Mouse (Mus musculus) forebrain, embryonic 16.5 days (tissue): Measurements from ENCODE around the gene LTO1. TPM values are rescaled to one million over a fixed set of nuclear protein-coding genes. Genes with fewer than 3 reads are reported as not detected.

Experiments used
- ATAC-seq: fragments of 200-750 bp; cut with Nextera tagmentation; 2 replicates; pipeline ENCODE4 v1.8.0; 2017; ENCODE audit warnings: mild to moderate bottlenecking, moderate library complexity
- H3K27ac ChIP-seq: fragments of 300-500 bp; sonication (generic); 2 replicates; pipeline ENCODE4 v1.5.1; 2014; ENCODE audit warnings: low read length, control low read depth
- H3K27me3 ChIP-seq: fragments of 300-500 bp; sonication (generic); replicated peaks from 2 replicates; pipeline ENCODE4 v1.6.1; 2014; ENCODE audit warnings: low read length; ENCODE audit not compliant: control insufficient read depth, insufficient read depth
- H3K36me3 ChIP-seq: fragments of 300-500 bp; sonication (generic); 2 replicates; pipeline ENCODE4 v1.6.1; 2014; ENCODE audit not compliant: control insufficient read depth, insufficient read depth
- H3K4me1 ChIP-seq: fragments of 300-500 bp; sonication (generic); replicated peaks from 2 replicates; pipeline ENCODE4 v1.6.1; 2014; ENCODE audit warnings: low read length; ENCODE audit not compliant: control insufficient read depth, insufficient read depth
- H3K4me2 ChIP-seq: fragments of 300-500 bp; sonication (generic); 2 replicates; pipeline ENCODE4 v1.6.1; 2014; ENCODE audit warnings: mild to moderate bottlenecking, low read length, control low read depth
- H3K4me3 ChIP-seq: fragments of 300-500 bp; sonication (generic); replicated peaks from 2 replicates; pipeline ENCODE4 v1.5.1; 2014; ENCODE audit warnings: mild to moderate bottlenecking, low read length, control low read depth
- H3K9ac ChIP-seq: fragments of 300-500 bp; sonication (generic); replicated peaks from 2 replicates; pipeline ENCODE4 v1.6.1; 2014; ENCODE audit warnings: low read depth, low read length, control low read depth
- H3K9me3 ChIP-seq: fragments of 300-500 bp; sonication (generic); 2 replicates; pipeline ENCODE4 v1.6.1; 2016; ENCODE audit warnings: low read length; ENCODE audit not compliant: control insufficient read depth
- WGBS: fragments of 180-500 bp; shearing (Covaris S2); extraction: QIAGEN DNeasy Blood & Tissue Kit; methylation state at CpG from one replicate; pipeline ENCODE4 v1.1.7; 2014; 5-methylcytosine and 5-hydroxymethylcytosine counted together
- polyA plus RNA-seq: library from polyadenylated mRNA; unstranded; fragments of >200 nt; fragmentation: Nextera tagmentation; extraction: Ambion mirVana; gene quantifications from 2 replicates; pipeline ENCODE4 v1.2.1, GENCODE M21; 2015

The LTO1 gene
- polyA plus RNA-seq, 1 experiment from 2014 or later = 42.8 TPM

- no peak for ATAC-seq
- 72% methylated on average over 8 of the region's 8 CpGs for WGBS
- H3K9me3 ChIP-seq = no peaks in the 10 kb centered on the region
- H3K27me3 ChIP-seq = no peaks in the 10 kb centered on the region
- no peak overlapping the region for H3K4me2 ChIP-seq
- no peak overlapping the region for H3K9ac ChIP-seq
- no peaks in the 10 kb centered on the region for H3K4me1 ChIP-seq
- H3K36me3 ChIP-seq = no peaks in the 10 kb centered on the region
- no peak overlapping the region for H3K27ac ChIP-seq
- H3K4me3 ChIP-seq = no peak overlapping the region
These were observed 56.3 kb downstream of the LTO1 start for GRCm38 (mm10) chr7:144970997-144971768.

GRCm38 (mm10) chr7:144971769-144972168 is 56.9 kb downstream of the LTO1 start:
- ATAC-seq = no peak
- H3K36me3 ChIP-seq = no peaks in the 10 kb centered on the region
- no peaks in the 10 kb centered on the region for H3K4me1 ChIP-seq
- no peak overlapping the region for H3K4me2 ChIP-seq
- H3K9me3 ChIP-seq = no peaks in the 10 kb centered on the region
- no peak overlapping the region for H3K4me3 ChIP-seq
- no peak overlapping the region for H3K9ac ChIP-seq
- 42% methylated on average over 2 of the region's 2 CpGs for WGBS
- no peak overlapping the region for H3K27ac ChIP-seq
- no peaks in the 10 kb centered on the region for H3K27me3 ChIP-seq

- H3K4me2 ChIP-seq = no peak overlapping the region
- H3K27ac ChIP-seq = no peak overlapping the region
- no peaks in the 10 kb centered on the region for H3K4me1 ChIP-seq
- H3K27me3 ChIP-seq = no peaks in the 10 kb centered on the region
- H3K4me3 ChIP-seq = no peak overlapping the region
- 70% methylated on average over 8 of the region's 8 CpGs for WGBS
- H3K9me3 ChIP-seq = no peaks in the 10 kb centered on the region
- no peaks in the 10 kb centered on the region for H3K36me3 ChIP-seq
- no peak for ATAC-seq
- no peak overlapping the region for H3K9ac ChIP-seq
These were observed 58.6 kb downstream of the LTO1 start for GRCm38 (mm10) chr7:144973461-144973860.

DNA sequence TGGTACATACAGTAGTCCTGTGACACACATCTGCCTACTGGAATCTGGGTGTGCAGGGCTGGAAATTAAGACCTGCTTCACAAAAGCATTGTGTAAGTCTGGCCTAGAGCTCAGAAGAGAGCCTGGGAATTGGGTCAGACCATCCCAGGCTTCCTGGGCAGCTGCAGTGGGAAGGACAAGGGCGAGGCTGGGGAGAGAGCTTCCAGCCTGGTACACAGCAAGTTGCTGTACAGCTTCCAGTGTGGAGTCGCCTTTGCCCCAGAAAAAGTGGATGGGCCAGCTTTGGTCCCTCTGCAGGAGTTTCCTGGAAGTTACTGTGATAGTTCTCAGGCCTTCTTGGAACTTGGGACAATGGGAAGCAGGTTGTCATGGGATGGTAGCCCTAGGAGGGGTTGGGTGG is 62.2 kb downstream of the LTO1 start:
- 87% methylated on average over 2 of the region's 2 CpGs for WGBS
- H3K4me2 ChIP-seq = no peak overlapping the region

GRCm38 (mm10) chr7:144979814-144980213 is 64.9 kb downstream of the LTO1 start:
- ATAC-seq = no peak
- Histone ChIP-seq H3K9me3 (no peaks in the 10 kb centered on the region), H3K9ac (no peak overlapping the region)

More for the DNA sequence above, 62.2 kb downstream of the LTO1 start:
- Histone ChIP-seq H3K27me3 (no peaks in the 10 kb centered on the region), H3K9me3 (no peaks in the 10 kb centered on the region), H3K4me1 (no peaks in the 10 kb centered on the region), H3K4me3 (no peak overlapping the region), H3K36me3 (no peaks in the 10 kb centered on the region), H3K9ac (no peak overlapping the region), H3K27ac (no peak overlapping the region)
- ATAC-seq = no peak

More at GRCm38 (mm10) chr7:144979814-144980213, 64.9 kb downstream of the LTO1 start:
- Histone ChIP-seq H3K4me1 (no peaks in the 10 kb centered on the region), H3K4me2 (no peak overlapping the region), H3K36me3 (no peaks in the 10 kb centered on the region), H3K4me3 (no peak overlapping the region), H3K27ac (no peak overlapping the region), H3K27me3 (no peaks in the 10 kb centered on the region)
- 77% methylated on average over 5 of the region's 5 CpGs for WGBS

Other genes starting within 250 kb of the LTO1 start
- 8.0 and 9.4 TPM in 2 replicates for gene Ano1, start 163.1 kb upstream of the LTO1 start, polyA plus RNA-seq
- gene Fgf3, start 77.0 kb upstream of the LTO1 start, polyA plus RNA-seq = 2.1 and 3.5 TPM in 2 replicates
- not detected in 2 replicates for gene Fgf4, start 67.7 kb upstream of the LTO1 start, polyA plus RNA-seq
- 11.6 and 19.7 TPM in 2 replicates for gene Fgf15, start 18.6 kb upstream of the LTO1 start, polyA plus RNA-seq
- gene Ccnd1, start 24.8 kb downstream of the LTO1 start, polyA plus RNA-seq = 31.4 and 40.7 TPM in 2 replicates